Mouse (Mus musculus) layer of hippocampus, adult 8-10 months (tissue): ENCODE results near the gene Galk1. TPM values are rescaled to one million over a fixed set of nuclear protein-coding genes. Genes with fewer than 3 reads are reported as not detected.

Source experiments
- DNase-seq, 2 experiments: peaks; one replicate each; pipeline ENCODE4 v3.0.0; 2022; ENCODE audit warnings: low spot score in 2 of 2
- total RNA-seq, 4 experiments: library from RNA; stranded (reverse); gene quantifications; 2 replicates each; pipeline ENCODE4 v1.2.4; 2022

Galk1 gene
- total RNA-seq = 10 to 100 TPM; 11.6 to 20.7 (median 16.1) TPM

GRCm38 (mm10) chr11:116012262-116012947, at the start of gene Galk1:
TSS of gene Galk1 (minus strand) at chr11:116012719.
- peak; percentile 74 to 77 for DNase-seq

GRCm38 (mm10) chr11:116061641-116062415, 49.3 kb upstream of the Galk1 start:
- DNase-seq = peak in 1 of 2 experiments; percentile 48

GRCm38 (mm10) chr11:116060596-116060995, 48.1 kb upstream of the Galk1 start:
- no peak for DNase-seq

DNA sequence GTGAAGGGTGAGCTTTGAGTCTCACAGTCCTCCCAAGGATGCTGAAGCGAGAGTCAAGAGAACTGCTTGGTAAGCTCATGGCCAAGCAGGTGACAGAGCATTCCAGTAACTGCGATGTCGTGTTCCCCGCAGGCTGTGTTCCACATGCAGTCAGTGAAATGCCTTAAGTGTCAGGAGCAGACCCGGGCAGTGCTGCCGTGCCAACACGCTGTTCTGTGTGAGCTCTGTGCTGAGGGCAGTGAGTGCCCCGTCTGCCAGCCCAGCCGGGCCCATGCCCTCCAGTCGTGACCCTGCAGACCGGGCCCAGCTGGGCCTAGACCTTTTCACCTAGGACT, 47.1 kb upstream of the Galk1 start:
- DNase-seq = no peak

DNA sequence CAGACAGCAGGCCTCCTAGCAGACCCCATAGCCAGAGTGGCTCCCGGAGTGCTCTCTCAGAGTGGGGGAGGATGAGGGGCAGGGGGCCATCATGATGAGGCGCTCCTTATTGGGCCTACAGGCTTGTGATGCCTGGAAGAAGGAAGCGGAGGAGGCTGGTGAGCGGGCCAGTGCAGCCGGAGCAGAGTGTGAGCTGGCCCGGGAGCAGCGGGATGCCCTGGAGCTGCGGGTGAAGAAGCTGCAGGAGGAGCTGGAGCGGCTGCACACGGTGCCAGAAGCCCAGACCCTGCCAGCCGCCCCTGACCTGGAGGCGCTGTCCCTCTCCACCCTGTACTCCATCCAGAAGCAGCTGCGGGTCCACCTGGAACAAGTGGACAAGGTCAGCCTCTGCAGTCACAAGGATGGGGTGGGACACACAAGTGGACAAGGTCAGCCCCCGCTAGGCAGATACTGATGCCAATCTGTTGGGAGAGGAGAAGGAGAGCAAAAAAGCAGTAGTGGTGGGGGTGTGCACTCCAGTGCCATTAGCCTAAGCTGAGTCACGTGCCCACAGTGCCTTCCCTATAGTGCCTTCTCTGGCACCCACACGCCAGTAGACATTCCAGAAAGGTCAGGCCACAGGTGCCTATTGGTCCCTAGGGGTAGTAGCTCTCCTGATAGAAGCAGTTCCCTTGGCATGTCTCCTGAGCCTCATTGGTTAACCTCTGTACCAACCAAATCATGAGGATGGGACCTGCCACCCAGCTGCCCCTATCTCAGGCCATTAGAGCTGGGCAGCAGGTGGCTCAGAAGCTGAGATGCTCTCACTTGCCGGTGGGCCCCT, 46.6 kb upstream of the Galk1 start:
- DNase-seq = no peak

- DNase-seq = peak in 1 of 2 experiments; percentile 69
Measured at GRCm38 (mm10) chr11:116058022-116058614, 45.6 kb upstream of the Galk1 start.

GRCm38 (mm10) chr11:116057237-116057881, 44.8 kb upstream of the Galk1 start:
- no peak for DNase-seq

DNA sequence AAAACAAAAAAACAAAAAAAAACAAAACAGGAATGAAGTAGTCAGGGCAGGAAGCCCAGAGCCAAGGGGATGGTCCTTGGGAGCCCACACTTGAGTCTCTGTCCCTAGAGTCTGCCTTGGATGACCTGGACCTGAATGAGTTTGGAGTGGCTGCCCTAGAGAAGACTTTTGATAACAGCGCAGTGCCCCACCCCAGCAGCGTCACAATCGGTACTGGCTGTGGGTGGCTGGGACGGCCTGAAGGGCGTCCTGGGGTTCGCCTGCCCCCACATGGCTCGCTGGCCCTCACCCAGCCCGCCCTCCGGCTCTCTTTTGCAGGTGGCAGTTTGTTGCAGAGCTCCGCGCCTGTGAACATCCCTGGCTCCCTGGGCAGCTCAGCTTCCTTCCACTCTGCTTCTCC, 43.4 kb upstream of the Galk1 start:
- no peak for DNase-seq

- no peak for DNase-seq
Measured at GRCm38 (mm10) chr11:116053510-116054229, 41.2 kb upstream of the Galk1 start.

- DNase-seq = no peak
Measured at GRCm38 (mm10) chr11:116050196-116050595, 37.7 kb upstream of the Galk1 start.

GRCm38 (mm10) chr11:116049610-116050009, 37.1 kb upstream of the Galk1 start:
- DNase-seq = no peak

GRCm38 (mm10) chr11:116045173-116045572, 32.7 kb upstream of the Galk1 start:
- no peak for DNase-seq

DNA sequence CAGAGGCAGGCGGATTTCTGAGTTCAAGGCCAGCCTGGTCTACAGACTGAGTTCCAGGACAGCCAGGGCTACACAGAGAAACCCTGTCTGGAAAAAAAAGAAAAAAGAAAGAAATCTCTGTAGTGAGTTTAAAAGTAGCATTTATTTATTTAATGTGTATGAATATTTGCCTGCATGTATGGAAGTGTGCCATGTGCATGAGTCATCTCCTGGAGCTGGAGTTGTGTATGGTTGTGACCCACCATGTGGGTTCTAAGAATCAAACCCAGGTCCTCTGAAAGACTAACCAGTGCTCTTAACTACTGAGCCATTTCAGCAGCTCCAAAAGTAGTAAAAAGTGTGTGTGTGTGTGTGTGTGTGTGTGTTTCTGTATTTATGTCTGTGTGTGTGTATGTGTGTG, 30.8 kb upstream of the Galk1 start:
- DNase-seq = no peak

DNA sequence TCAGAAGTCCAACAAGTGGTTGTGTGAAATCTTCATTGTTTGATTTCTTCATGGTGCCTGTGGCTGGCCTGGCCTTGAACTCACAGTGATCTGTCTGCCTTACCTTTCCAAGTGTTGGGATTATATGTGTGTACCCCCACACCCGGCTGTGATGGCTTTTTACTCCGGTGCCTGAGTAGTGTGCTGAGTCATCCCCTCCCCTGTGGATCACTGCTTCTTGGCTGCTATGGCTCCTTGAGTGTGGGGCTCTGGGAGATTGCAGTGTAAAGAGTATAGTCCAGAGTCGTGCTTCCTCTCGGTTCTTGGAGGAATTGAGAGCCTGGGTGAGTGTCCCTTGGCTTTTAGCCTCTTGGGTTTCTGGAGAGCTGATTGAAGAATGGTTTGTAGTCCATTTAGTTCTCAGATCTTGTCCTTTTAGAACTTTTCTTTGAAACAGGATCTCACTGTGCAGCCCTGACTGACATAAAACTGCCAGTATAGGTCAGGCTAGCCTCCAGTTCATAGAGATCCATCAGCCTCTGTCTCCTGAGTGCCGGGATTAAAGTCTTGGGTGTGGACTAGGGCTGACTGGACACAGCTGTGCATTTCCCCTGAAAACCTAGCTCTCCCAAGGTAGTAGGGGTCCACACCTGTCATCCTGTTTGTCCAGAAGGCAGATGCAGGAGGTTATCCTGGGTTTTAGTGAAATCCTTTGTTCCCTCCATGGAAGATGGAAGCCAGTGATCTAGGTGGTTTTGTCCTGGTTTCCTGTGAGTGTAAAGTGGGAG, 30.0 kb upstream of the Galk1 start:
- no peak for DNase-seq

- DNase-seq = no peak
Measured at GRCm38 (mm10) chr11:116041833-116042232, 29.3 kb upstream of the Galk1 start.

- no peak for DNase-seq
Measured at GRCm38 (mm10) chr11:116040593-116040992, 28.1 kb upstream of the Galk1 start.

- no peak for DNase-seq
Measured at GRCm38 (mm10) chr11:116037826-116038225, 25.3 kb upstream of the Galk1 start.

DNA sequence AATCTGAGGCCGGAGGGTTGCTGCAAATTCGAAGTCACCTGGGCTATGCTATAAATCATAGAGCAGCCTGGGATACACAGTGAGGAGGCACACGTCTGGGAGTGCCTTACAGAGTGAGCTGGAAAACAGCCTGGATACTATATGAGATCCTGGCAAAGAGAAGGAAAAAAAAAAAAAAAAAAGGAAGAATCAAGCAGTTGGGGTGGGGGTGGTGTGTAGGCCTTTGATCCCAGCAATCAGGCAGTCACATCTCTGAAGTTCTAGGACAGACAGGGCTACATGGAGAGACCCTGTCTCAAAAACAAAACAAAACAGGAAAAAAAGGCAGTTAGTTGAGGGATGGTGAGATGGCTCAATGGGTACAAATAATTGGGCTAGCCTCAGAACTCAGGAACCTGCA, 24.2 kb upstream of the Galk1 start:
- DNase-seq = no peak

GRCm38 (mm10) chr11:116034584-116034983, 22.1 kb upstream of the Galk1 start:
- DNase-seq = no peak
